In genomic region chr10:14080830-14081229, GRCm38 (mm10) we compare ENCODE assay signal across 16 mouse cellular contexts.
"Had no signal": no experiment of that assay in that cellular context is flagged by ENCODE, and none has a peak within 500 bp of the region (broad histone marks: within the 10 kb centered on the region; RNA-seq: fewer than 3 reads in every experiment).

No protein-coding gene starts in this region.

- H3K9ac ChIP-seq: limb, embryonic 12.5 days; liver, embryonic 13.5 days; liver, postnatal 0 days; midbrain, embryonic 15.5 days; neural tube, embryonic 13.5 days; stomach, embryonic 15.5 days had no signal

- H3K4me1 ChIP-seq: limb, embryonic 12.5 days; midbrain, embryonic 15.5 days; stomach, embryonic 15.5 days had no signal

- ATAC-seq: liver, postnatal 0 days; midbrain, embryonic 15.5 days had no signal

- H3K27ac ChIP-seq: limb, embryonic 12.5 days; liver, embryonic 13.5 days; macrophage; midbrain, embryonic 15.5 days; neural tube, embryonic 13.5 days; stomach, embryonic 15.5 days had no signal

- H3K36me3 ChIP-seq: limb, embryonic 12.5 days; liver, embryonic 13.5 days; midbrain, embryonic 15.5 days; neural tube, embryonic 13.5 days; stomach, embryonic 15.5 days had no signal

- H3K9me3 ChIP-seq: limb, embryonic 12.5 days; liver, embryonic 13.5 days; megakaryocyte, embryonic 14.5 days; midbrain, embryonic 15.5 days; neural tube, embryonic 13.5 days; stomach, embryonic 15.5 days had no signal

- DNase-seq: kidney, adult 18-20 months; kidney, postnatal 10 days; kidney, postnatal 4 days; liver; liver, embryonic 13.5 days; liver, postnatal 0 days; right cerebral cortex, postnatal 14 days; thymus, postnatal 36 days had no signal

- H3K4me2 ChIP-seq: limb, embryonic 12.5 days; liver, embryonic 13.5 days; midbrain, embryonic 11.5 days; midbrain, embryonic 15.5 days; neural tube, embryonic 13.5 days; stomach, embryonic 15.5 days had no signal

- H3K4me3 ChIP-seq: layer of hippocampus, adult 2 months; limb, embryonic 12.5 days; liver, embryonic 13.5 days; megakaryocyte, embryonic 14.5 days; midbrain, embryonic 15.5 days; neural tube, embryonic 13.5 days; stomach, embryonic 15.5 days had no signal

- H3K27me3 ChIP-seq: limb, embryonic 12.5 days; liver, embryonic 13.5 days; megakaryocyte, embryonic 14.5 days; midbrain, embryonic 15.5 days; neural tube, embryonic 13.5 days; stomach, embryonic 15.5 days had no signal
